Mouse (Mus musculus) gastrocnemius, postnatal 4 days (tissue): ENCODE data around the gene Zfp318. TPM values are rescaled to one million over a fixed set of nuclear protein-coding genes. Genes with fewer than 3 reads are reported as not detected.

Experiments used
- DNase-seq, 2 experiments: peaks; one replicate each; pipeline ENCODE4 v3.0.0; 2021 to 2022; ENCODE audit warnings: low spot score in 2 of 2, mixed read lengths in 2 of 2
- long read RNA-seq, 2 experiments: library from polyadenylated mRNA; stranded (forward); transcript quantifications; one replicate each; pipeline ENCODE4 v2.0.0; 2021
- total RNA-seq, 2 experiments: library from RNA; stranded (reverse); gene quantifications; 2 replicates each; pipeline ENCODE4 v1.2.3; 2021

Gene Zfp318
- total RNA-seq: 10 to 100 TPM; 33.9 to 35.0 TPM
- long read RNA-seq, experiment 1, full-length matches to known transcripts: 1 of 4 reads
- long read RNA-seq, experiment 1, partial matches to known transcripts: 1 of 4 reads
- long read RNA-seq, experiment 1, other reads (novel, unspliced or antisense): 2 of 4 reads
- long read RNA-seq, experiment 2, transcript Zfp318-204 (8 exons, 3,936 nt): major isoform, 6 of 14 reads
- long read RNA-seq, experiment 2, partial matches to known transcripts: 3 of 14 reads
- long read RNA-seq, experiment 2, other reads (novel, unspliced or antisense): 5 of 14 reads

DNA sequence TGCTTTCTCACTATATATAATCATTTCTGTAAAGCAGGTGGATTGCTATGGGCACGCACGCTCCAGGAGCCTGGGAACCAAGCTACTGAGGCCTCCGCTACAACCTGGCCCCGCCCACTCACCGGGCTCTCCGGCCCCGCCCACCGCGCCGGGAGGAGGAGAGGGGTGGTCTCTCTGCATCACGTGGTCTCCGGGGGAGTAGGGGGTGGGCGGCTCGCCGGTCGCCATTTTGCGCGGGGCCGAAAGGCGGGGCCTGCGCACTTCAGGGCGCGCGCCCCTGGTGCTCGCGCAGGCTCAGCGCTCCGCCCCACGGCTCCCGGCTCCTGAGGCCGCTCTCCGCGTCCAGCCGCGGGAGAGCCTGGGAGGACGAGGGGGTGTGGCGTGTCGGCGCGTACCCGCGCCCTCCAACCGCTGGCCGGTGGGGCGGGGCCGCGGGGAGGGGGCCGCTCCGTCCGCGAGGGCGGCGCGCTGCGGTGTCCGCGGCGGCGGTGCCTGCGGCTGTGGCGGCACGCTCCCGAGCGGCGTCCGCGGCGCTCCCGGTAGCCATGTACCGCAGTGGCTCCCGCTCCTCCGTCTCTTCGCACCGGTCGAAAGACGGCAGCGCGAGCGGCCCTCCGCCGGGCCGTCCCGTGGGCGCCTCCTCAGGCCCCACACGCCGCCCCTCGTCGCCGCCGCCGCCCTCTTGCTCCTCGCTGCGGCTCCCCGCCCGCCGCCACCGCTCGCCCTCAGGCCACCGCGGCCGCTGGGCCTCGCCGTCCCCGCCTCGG lies at the start of gene Zfp318:
Gene Zfp318 (plus strand): TSS at position 438 of the 767 bp plus-strand sequence.
- peak; percentile 94 to 96 for DNase-seq

DNA sequence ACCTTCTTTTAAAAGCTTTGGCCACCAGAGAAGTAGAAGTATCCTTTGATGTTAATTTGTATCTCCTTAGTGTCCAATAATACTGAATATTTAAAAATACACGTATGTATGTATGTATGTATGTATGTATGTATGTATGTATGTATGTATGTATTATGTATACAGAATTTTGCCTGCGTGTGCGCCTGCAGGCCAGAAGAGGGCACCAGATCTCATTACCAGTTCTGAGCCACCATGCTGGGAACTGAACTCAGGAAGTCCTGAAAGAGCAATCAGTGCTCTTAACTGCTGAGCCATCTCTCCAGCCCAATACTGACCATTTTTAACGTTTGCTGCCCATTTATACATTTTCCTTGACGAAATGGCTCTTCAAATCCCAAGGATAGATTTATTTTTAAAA lies 47.1 kb upstream of the Zfp318 start:
- DNase-seq: no peak

DNA sequence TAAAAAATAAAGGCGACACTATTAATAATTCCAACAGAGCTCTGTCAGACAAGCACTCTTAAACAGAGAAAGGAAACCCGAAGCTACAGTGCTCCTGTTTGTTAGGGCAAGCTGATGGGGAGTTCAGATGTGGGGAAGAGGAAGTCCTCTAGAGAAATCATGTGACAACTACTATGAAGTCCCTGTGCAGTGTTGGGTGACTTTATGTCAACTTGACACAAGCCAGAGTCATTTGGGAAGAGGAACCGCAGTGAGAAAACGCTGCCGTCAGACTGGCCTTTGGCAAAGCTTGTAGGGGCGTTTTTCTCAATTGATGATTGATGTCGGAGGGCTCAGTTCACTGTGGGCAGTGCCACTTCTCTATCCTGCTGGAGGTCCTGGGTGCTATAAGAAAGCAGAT lies 42.3 kb upstream of the Zfp318 start:
- no peak for DNase-seq

DNA sequence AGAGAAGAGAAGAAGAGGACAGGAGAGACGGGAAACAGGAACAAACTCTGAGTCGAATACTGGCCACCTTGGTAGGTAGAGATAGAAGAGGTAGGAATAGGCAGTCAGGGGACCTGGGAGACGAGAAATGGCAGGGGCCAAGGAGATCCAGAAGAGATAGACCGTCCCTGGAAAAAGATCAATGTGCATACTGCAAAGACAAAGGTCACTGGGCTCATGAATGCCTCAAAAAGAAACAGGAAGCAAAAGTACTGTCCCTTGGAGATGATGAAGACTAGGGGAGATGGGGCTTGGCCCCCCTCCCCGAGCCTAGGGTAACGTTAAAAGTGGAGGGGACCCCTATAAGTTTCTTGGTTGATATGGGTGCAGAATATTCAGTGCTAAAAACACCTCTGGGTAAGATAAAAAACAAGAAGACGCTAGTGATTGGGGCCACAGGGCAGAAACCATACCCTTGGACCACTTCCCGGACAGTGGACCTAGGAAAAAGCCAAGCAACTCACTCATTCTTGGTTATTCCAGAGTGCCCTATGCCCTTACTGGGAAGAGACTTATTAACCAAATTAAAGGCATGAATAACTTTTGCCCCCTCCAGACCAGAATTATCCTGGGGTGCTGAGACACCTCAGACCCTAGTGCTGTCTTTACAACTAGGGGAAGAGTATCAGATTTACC lies 32.4 kb upstream of the Zfp318 start:
- DNase-seq: no peak

DNA sequence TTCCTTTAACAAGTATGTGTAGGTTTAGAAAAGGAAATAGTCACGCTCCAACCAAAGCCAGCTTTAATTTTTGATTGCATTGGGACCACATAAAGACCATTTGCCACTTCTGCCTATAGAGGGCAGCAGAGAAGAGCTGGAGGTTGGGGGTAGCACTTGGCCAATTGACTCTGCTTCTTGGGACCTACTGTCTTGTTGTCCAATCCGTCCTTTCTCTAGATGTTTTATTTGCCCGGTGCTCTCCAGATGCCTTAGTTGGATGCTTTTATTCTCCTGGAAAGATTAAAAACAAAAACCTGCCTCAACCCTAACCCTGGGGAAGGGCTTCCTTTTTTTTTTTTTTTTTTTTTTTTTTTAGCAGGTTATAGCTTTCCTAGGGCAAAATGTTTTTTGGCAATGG lies 11.7 kb upstream of the Zfp318 start:
- no peak for DNase-seq

DNA sequence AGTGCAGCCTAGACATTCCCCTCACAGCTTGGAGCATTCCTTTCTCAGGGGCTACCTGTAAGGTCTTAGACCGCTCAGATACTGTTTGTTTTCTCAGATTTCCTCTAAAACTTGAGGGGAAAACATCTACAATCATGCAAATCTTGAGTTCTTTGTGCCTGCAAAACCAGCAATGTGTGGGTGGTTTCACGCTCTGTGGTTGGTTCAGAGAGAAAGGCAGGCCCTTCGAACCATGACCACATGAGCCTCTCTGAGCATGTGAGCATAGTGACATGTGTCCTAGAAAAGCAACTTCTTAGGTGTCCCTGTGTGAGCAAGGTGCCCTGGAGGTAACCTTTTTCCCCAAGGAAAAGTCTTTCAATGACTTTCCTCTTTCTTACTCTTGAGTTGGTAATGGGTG lies 5.0 kb upstream of the Zfp318 start:
- no peak for DNase-seq

DNA sequence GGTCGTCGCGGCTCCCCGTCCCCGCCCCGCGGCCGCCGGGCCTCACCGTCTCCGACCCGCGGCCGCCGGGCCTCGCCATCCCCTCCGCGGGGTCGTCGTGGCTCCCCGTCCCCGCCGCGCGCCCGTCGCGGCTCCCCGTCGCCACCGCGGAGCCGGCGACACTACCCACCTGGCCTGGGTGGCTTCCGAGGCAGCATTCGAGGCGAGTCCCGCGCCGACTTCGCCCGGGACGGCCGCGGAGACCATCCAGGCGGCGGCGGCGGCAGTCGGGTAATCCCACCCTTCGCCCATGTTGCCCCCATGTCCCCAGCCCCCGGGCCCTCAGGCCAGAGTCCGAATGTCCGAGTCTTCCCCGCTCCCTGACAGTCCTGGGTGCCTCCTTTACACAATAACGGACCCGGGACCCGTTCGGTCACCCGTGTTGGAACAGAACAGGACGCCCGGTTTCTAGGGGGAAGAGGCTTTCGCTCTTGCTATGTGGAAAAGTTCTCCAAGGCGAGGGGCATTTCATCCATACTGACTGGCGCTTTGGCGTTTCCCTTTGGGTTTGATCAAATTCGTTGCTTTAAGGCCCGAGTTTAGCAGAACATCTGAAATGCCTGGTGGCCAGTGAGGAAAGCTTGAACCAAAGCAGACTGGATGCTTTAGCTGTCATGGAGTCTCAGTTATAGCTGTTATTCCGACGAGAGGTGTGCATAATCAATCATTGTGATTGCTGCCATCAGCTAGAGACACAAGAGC lies 700 bp downstream of the Zfp318 start:
- DNase-seq: peak; percentile 30 to 34

DNA sequence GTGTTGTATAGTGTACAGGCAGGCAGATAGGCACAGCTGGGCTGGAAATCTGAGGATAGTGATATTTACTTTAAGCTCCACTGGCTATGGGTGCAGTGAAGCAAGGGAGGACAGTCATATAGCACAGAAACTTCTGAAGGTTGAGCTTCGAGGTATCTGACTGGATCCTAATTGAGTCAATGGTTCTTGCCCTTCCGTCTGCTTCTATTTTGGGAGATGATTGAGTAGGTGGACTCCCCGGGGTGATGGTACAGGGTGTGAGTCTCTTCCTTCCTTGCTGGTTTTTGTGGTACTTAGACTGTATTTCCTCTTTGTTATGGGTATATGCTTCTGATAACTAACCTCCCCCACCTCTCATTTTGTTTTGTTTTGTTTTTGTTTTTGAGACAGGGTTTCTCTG lies 4.7 kb downstream of the Zfp318 start:
- no peak for DNase-seq

DNA sequence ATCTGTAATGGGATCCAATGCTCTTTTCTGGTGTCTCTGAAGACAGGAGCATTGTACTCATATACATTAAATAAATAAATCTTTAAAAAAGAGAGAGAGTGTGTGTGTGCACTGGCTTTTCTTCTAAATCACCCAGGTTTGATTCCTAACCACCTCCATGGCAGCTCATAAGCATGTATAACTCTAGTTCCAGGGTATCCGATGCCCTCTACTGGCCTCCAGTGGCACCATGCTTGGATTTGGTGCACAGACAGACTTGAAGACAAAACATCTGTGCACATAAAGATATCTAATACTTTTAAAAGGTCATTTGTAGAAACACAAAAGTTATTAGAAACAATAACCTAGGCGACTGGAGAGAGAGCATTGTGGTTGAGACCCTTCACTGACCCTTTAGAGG lies 9.5 kb downstream of the Zfp318 start:
- DNase-seq: no peak

DNA sequence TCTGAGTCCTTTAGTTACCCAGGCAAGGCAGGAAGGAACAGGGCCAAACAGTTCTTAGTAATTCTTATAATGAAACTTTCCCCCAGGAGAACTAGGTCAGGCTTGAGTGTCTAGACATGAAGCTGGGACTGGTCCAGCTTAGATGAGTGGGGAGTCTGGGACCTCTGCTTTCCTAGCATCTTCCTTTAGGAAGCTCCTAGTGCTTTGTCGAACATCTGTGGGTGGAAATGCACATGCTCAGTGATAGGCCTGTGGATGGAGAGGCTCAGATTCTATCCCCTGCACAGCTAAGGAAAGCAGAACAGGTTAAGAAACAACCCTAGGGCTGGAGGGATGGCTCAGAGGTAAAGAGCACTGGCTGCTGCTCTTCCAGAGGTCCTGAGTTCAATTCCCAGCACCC lies 11.1 kb downstream of the Zfp318 start:
- DNase-seq: no peak

DNA sequence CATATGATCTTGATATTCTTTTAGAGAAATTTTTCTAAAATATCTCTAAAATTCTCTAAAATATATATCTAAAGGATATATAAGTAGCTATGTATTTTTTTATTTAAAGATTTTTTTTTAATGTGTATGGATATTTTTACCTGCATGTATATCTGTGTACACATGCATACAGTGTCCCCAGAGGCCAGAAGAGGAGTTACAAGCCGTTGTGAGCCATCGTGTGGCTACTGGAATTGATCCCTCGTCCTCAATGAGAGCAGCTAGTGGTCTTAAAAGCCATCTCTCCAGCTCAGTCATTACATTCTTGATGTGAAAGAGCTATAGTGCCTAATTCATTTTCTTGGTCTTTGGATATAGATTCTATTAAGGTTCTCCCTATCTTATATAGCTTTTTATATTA lies 24.9 kb downstream of the Zfp318 start:
- DNase-seq: no peak

DNA sequence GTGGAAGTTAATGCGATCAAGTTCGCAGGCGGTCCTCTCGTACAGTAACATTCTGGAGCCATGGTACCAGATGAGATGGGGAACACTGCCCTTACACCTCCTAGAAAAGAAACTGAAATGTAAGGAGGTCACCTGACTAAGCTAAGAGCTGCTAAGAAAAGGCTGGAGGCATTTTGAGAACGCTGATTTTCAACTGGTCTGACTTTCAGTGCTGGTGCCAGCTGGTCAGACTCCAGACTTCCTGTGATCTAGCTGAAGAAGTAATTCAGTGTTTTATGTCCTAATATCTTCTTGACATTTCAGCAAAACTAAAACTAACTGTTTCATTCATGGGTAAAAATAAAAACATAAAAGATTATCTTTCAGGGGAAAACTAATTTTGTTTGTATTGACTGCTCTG lies 35.1 kb downstream of the Zfp318 start:
- no peak for DNase-seq

DNA sequence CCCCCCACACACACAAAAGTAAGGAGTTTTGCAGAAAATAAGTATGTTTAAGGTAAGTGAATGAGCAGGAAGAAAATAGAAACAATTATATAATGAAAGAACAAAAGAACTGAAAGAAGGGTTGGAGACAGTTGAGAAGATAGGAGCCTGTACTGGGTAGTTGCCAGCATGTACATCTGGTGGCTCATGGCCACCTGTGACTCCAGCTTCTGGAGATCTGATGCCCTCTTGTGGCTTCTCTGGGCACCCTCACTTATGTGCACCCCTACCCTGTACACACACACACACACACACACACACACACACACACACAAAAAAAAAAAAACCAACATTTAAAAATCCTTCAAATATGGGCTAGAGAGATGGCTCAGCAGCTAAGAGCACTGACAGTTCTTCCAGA lies 36.2 kb downstream of the Zfp318 start:
- DNase-seq: no peak

DNA sequence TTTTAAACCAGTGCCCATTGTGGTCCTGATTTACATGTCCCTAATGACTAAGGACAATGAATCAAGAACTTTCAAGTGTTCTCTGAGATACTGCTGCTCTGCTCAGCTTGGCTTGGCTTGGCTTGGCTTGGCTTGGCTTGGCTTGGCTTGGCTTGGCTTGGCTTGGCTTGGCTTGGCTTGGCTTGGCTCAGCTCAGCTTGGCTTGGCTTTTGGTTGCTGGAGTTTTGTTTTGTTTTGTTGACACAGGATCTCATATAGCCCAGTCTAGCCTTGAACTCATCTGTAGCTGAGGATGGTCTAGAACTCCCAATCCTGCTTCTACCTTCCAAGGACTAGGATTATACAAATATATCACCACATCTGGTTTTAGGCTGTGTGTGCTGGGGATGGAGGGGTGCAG lies 43.0 kb downstream of the Zfp318 start:
- DNase-seq: no peak

DNA sequence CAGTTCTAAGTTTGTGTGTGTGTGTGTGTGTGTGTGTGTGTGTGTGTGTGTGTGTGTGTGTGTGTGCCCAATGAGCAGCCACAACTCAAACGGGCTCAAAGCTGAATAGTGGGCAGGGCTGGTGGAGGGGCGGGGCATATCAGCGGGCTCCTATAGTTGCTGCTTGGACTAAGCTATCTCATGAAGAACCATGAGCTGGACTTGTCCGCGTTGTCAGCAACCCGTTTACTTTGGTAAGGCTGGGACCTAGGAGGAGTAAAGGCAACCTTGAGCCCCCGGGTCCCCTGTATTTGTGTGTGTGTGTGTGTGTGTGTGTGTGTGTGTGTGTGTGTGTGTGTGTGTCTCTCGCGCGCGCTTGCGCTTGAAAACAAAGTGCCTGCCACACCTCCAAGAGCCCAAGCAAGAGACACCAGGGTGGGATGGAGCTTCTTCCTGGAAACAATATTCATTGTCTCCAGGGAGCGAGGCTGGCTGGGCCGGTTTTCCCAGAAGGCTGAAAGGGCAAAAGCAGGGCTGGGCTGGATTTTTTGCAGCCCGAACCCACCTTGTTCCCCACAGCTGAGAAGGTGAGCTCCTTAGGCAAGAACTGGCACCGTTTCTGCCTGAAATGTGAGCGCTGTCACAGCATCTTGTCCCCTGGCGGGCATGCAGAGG lies 45.4 kb downstream of the Zfp318 start, which contains the start of gene Crip3:
Gene Crip3 (plus strand): TSS at position 166 of the 654 bp plus-strand sequence.
- DNase-seq: no peak

DNA sequence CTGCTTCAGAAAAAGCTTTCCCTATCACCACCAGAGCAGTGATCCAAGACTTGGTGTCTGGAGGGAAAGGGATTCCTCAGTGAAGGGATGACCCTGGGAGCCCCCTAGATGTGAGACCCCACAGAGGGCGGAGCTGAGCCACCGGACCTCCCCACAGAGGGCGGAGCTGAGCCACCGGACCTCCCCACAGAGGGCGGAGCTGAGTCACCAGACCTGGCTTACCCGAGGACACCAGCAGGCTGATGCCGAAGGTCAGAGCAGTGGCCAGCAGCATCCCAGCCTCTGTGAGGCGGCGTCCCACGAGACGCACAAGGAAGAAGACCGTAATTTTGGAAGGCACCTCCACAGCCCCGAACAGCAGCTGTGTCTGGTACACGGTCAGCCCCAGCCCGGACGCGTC lies 50.1 kb downstream of the Zfp318 start:
- DNase-seq: no peak

DNA sequence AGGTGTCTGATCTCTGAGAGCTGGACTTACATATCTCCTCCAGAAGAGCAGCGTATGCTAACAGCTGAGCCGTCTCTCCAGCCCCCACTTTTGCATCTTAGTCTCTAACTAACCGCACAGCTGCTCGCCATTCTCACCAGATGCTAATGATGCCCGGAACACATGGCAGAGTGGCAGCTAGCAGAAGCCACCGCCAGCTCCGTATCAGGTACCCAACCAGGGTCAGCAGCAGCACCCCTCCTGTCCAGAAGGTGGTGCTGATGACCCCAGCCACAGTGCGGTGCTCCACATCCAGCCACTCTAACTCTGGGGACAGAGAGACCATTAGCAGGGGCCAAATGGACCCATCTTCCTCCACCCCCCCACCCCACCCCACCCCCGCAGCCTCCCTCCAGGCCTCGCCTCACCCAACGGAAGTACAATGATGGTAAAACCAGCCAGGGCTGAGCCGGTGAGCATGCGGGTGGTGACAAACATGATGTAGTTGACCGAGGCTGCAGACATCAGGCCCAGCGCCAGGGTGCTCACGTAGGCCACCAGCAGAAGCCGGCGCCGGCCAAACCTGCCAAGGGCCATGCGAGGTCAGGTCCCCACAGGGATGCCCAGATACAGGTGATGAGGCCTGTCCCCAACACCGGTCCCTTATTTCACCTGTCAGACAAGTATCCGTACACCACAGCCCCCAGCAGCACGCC lies 53.3 kb downstream of the Zfp318 start:
- no peak for DNase-seq

DNA sequence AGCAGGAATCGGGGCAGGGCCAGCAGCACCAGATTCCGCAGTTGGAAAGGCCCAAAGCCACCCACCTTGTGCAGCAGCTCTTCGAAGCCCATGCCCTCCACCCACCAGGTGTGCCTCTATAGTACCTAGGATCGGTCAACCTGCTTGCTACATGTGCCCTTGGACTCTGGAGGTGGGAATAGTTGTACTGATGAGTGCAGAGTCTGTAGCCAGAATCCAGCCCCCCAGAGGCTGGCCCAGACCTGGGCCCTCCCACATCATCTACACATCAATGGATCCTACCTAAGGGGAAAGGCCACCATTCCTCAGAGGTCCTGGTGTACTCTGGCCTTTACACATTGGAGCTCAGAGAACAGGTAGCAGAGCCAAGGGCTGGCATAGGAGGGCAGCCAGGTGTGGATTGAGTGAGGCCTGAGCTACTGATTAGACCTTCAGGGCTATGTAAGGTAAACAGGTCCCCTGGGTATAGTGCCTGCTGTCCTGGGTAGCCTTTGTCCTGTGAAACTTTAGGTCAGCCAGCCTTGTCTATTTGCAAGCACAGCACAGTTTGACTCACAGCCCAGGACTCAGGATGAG lies 54.9 kb downstream of the Zfp318 start, which contains the start of gene Slc22a7:
Gene Slc22a7 (minus strand): TSS at position 160 of the 576 bp plus-strand sequence.
- no peak for DNase-seq

DNA sequence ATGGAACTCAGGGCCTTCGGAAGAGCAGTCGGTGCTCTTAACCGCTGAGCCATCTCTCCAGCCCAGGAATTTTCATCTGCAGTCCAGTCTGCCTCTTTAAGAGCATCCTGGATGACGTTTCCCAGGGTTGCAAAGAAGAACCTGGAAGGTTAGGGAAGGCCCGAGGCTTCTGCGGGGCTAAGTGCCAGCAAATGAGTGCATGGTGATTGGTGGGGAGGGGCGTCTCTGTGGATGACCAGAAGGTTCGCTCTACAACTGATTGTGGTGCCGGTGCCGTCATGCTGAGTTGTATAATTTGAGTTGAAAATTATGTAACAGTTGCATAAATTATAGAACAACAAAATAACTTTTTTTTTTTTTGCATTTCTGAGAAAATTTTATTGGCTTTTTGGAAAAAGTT lies 55.6 kb downstream of the Zfp318 start:
- no peak for DNase-seq
